Mouse (Mus musculus): Measurements from ENCODE around the gene Rffl.
A peak's percentile ranks its signal among the peaks of the same experiment; 100 is the strongest.

Rffl gene

GRCm38 (mm10) chr11:82764438-82764924, 106.5 kb downstream of the Rffl start:
- no peak for DNase-seq (ENCODE audit: low spot score)

GRCm38 (mm10) chr11:82763742-82764437, 107.1 kb downstream of the Rffl start, which contains the start of the genes Cct6b and Zfp830:
Gene Cct6b, minus strand, starts transcription at chr11:82764321.
Gene Zfp830, plus strand, starts transcription at chr11:82764345.
- peak; percentile 99 for DNase-seq (ENCODE audit: low spot score)

- DNase-seq (ENCODE audit: low spot score): no peak
Measured at GRCm38 (mm10) chr11:82763261-82763660, 107.7 kb downstream of the Rffl start.

GRCm38 (mm10) chr11:82762286-82762829, 108.7 kb downstream of the Rffl start:
- no peak for DNase-seq (ENCODE audit: low spot score)

- no peak for DNase-seq (ENCODE audit: low spot score)
Measured at GRCm38 (mm10) chr11:82755919-82756318, 115.1 kb downstream of the Rffl start.

Data from embryo, embryonic 10 days (tissue).